In genomic region chr13:34851191-34851784, GRCm38 (mm10) we compare ENCODE assay signal across 28 mouse cellular contexts. TPM values are rescaled to one million over a fixed set of nuclear protein-coding genes. Genes with fewer than 3 reads are reported as not detected.
DNase-seq lines count a peak whose midpoint lies in the region; ATAC-seq and TF ChIP-seq lines count a peak whose summit lies in the region.
"Had no signal": no experiment of that assay in that cellular context is flagged by ENCODE, and none has a peak within 500 bp of the region (broad histone marks: within the 10 kb centered on the region; RNA-seq: fewer than 3 reads in every experiment).

No protein-coding gene starts in this region.

- 0 out of 2 replicates have a peak overlapping the region, but pooled peaks have one; percentile 15 for H3K27ac ChIP-seq in heart, embryonic 12.5 days (ENCODE audit: poor library complexity, severe bottlenecking)
- 0 out of 2 replicates have a peak overlapping the region, but pooled peaks have one; percentile 9 for H3K27ac ChIP-seq in midbrain, embryonic 10.5 days (replicated peaks)
- H3K27ac ChIP-seq in midbrain, embryonic 13.5 days = no peak overlapping the region
- H3K27ac ChIP-seq in ES-E14 (ENCODE audit: insufficient read depth, low read depth, low read length, poor library complexity, severe bottlenecking) = no peak overlapping the region
- H3K27ac ChIP-seq: embryonic facial prominence, embryonic 12.5 days; embryonic facial prominence, embryonic 15.5 days; gastrocnemius, adult 2 months; heart, embryonic 13.5 days; hindbrain, embryonic 10.5 days; hindbrain, embryonic 13.5 days; intestine, embryonic 15.5 days had no signal

- no peaks in the 10 kb centered on the region for H3K4me1 ChIP-seq in heart, embryonic 12.5 days (replicated peaks)
- H3K4me1 ChIP-seq in midbrain, embryonic 10.5 days = no peaks in the 10 kb centered on the region
- H3K4me1 ChIP-seq in midbrain, embryonic 13.5 days (replicated peaks) = no peaks in the 10 kb centered on the region
- H3K4me1 ChIP-seq in ES-E14 (ENCODE audit: control insufficient read depth in 2 of 2, insufficient read depth in 2 of 2, low read length in 2 of 2, poor library complexity in 1 of 2) = no peaks in the 10 kb centered on the region
- H3K4me1 ChIP-seq: embryonic facial prominence, embryonic 12.5 days; embryonic facial prominence, embryonic 15.5 days; heart, embryonic 13.5 days; hindbrain, embryonic 10.5 days; hindbrain, embryonic 13.5 days; intestine, embryonic 15.5 days had no signal

- H3K9ac ChIP-seq in heart, embryonic 12.5 days = no peak overlapping the region
- H3K9ac ChIP-seq in midbrain, embryonic 13.5 days (replicated peaks) = no peak overlapping the region
- H3K9ac ChIP-seq in ES-E14 (ENCODE audit: insufficient read depth, low read depth, low read length, poor library complexity, severe bottlenecking) = no peak overlapping the region
- H3K9ac ChIP-seq: embryonic facial prominence, embryonic 12.5 days; embryonic facial prominence, embryonic 15.5 days; forebrain, postnatal 0 days; heart, embryonic 13.5 days; hindbrain, embryonic 13.5 days; intestine, embryonic 15.5 days had no signal

- intact Hi-C loops in heart, postnatal 25 days (cut with DNase I) = loop anchor here (5.0 kb wide), 1 partner anchor 39 kb away; no protein-coding TSS in a partner anchor

- no peak overlapping the region for H3K4me2 ChIP-seq in heart, embryonic 12.5 days
- no peak overlapping the region for H3K4me2 ChIP-seq in midbrain, embryonic 13.5 days (replicated peaks)
- H3K4me2 ChIP-seq: embryonic facial prominence, embryonic 12.5 days; embryonic facial prominence, embryonic 15.5 days; heart, embryonic 13.5 days; hindbrain, embryonic 13.5 days; intestine, embryonic 15.5 days had no signal

- H3K4me3 ChIP-seq in heart, embryonic 12.5 days = no peak overlapping the region
- H3K4me3 ChIP-seq in midbrain, embryonic 10.5 days = no peak overlapping the region
- H3K4me3 ChIP-seq in midbrain, embryonic 13.5 days (replicated peaks) = no peak overlapping the region
- H3K4me3 ChIP-seq in ES-E14 (ENCODE audit: insufficient read depth in 1 of 2, low read depth in 1 of 2, low read length in 2 of 2, poor library complexity in 1 of 2, severe bottlenecking in 1 of 2) = no peak overlapping the region
- H3K4me3 ChIP-seq: embryonic facial prominence, embryonic 12.5 days; embryonic facial prominence, embryonic 15.5 days; gastrocnemius, adult 2 months; heart, embryonic 13.5 days; hindbrain, embryonic 10.5 days; hindbrain, embryonic 13.5 days; intestine, embryonic 15.5 days had no signal

- 73% methylated on average over 5 of the region's 5 CpGs for WGBS in heart, embryonic 12.5 days
- WGBS in midbrain, embryonic 10.5 days = 77% methylated on average over 5 of the region's 5 CpGs
- 70% methylated on average over 5 of the region's 5 CpGs for WGBS in midbrain, embryonic 13.5 days

- no peak for DNase-seq in heart, postnatal 25 days (ENCODE audit: low spot score)
- DNase-seq in midbrain, embryonic 10.5 days (ENCODE audit: low spot score) = no peak
- DNase-seq in ES-E14 (ENCODE audit: low read depth, low spot score) = no peak
- DNase-seq in brain, embryonic 14.5 days (ENCODE audit: low read depth) = peak; percentile 23
- DNase-seq in layer of hippocampus, adult 18-20 months (ENCODE audit: low spot score in 2 of 2) = no peak
- DNase-seq in kidney, adult 8-10 months = no peak
- DNase-seq: adrenal gland, postnatal 10 days; adrenal gland, postnatal 36 days; B cell, adult 2 months; cerebellum, adult 11 months; cerebellum, adult 2 months; cerebellum, adult 9-11 months; forebrain, postnatal 0 days; gastrocnemius, adult 2 months; gastrocnemius, postnatal 14 days; heart, adult 11 months; heart, postnatal 14 days; kidney, adult 11 months had no signal

- ATAC-seq in heart, embryonic 12.5 days (ENCODE audit: insufficient number of reproducible peaks, low FRiP score) = peak; percentile 78; the same call in 1 of the 2 replicates
- ATAC-seq in midbrain, embryonic 13.5 days = no peak
- ATAC-seq: forebrain, embryonic 14.5 days; forebrain, postnatal 0 days; hindbrain, embryonic 16.5 days; intestine, embryonic 15.5 days had no signal

- no peak for TF ChIP-seq CTCF in brain, embryonic 14.5 days (IDR thresholded peaks at IDR 0.05; ENCODE audit: borderline replicate concordance, extremely low read depth, insufficient read depth, insufficient read length)

- in situ Hi-C loops in ES-E14 (cut with MboI; ENCODE audit: low sequenced_read_pairs in 2 of 2, unreplicated experiment in 2 of 2) = no loop called here

- peaks cover 20% of the 10 kb centered on the region for H3K9me3 ChIP-seq in heart, embryonic 12.5 days (replicated peaks)
- H3K9me3 ChIP-seq in midbrain, embryonic 10.5 days (replicated peaks) = peaks cover 26% of the 10 kb centered on the region
- H3K9me3 ChIP-seq in midbrain, embryonic 13.5 days = peaks cover 26% of the 10 kb centered on the region; the same call in 1 of the 2 replicates
- no peaks in the 10 kb centered on the region for H3K9me3 ChIP-seq in ES-E14 (ENCODE audit: control insufficient read depth, insufficient read depth, low read depth, low read length)
- H3K9me3 ChIP-seq: intestine, embryonic 15.5 days had no signal

- no peaks in the 10 kb centered on the region for H3K27me3 ChIP-seq in heart, embryonic 12.5 days (replicated peaks)
- H3K27me3 ChIP-seq in midbrain, embryonic 10.5 days (ENCODE audit: low read depth, poor library complexity, severe bottlenecking) = no peaks in the 10 kb centered on the region
- H3K27me3 ChIP-seq in midbrain, embryonic 13.5 days = no peaks in the 10 kb centered on the region
- H3K27me3 ChIP-seq: embryonic facial prominence, embryonic 12.5 days; embryonic facial prominence, embryonic 15.5 days; heart, embryonic 13.5 days; hindbrain, embryonic 13.5 days; intestine, embryonic 15.5 days had no signal

- no peak for TF ChIP-seq POLR2A in brain, embryonic 14.5 days (IDR thresholded peaks at IDR 0.05; ENCODE audit: borderline replicate concordance, extremely low read depth, insufficient read depth, insufficient read length, poor library complexity, severe bottlenecking)

- H3K36me3 ChIP-seq in heart, embryonic 12.5 days = peaks cover 3% of the 10 kb centered on the region
- H3K36me3 ChIP-seq in midbrain, embryonic 10.5 days = no peaks in the 10 kb centered on the region
- H3K36me3 ChIP-seq in midbrain, embryonic 13.5 days = 0 out of 2 replicates have a peak, but pooled peaks cover 4% of the 10 kb centered on the region
- no peaks in the 10 kb centered on the region for H3K36me3 ChIP-seq in ES-E14 (ENCODE audit: control insufficient read depth, insufficient read depth, low read length, poor library complexity, severe bottlenecking)
- H3K36me3 ChIP-seq: embryonic facial prominence, embryonic 12.5 days; embryonic facial prominence, embryonic 15.5 days; hindbrain, embryonic 10.5 days; hindbrain, embryonic 13.5 days; intestine, embryonic 15.5 days had no signal

TF ChIP-seq in ES-E14, 5 proteins besides CTCF, POLR2A, EP300 and RAD21:
- TF ChIP-seq MAFK (IDR thresholded peaks at IDR 0.05; ENCODE audit: insufficient read depth, low read depth, low read length) (peak; percentile 95), ZNF384 (IDR thresholded peaks at IDR 0.05; ENCODE audit: low read depth, low read length) (0 out of 2 replicates have a peak, but pooled peaks have one; percentile 39), ZC3H11A (IDR thresholded peaks at IDR 0.05; ENCODE audit: borderline replicate concordance, low read depth, low read length) (no peak)
TF ChIP-seq in ES-E14: peak in this region for 2.

RNA-seq across cellular contexts. Expression of gene Prpf4b, which starts 23.8 kb away (rescaled TPM):
- 61.0 and 66.6 TPM in 2 replicates for polyA plus RNA-seq in heart, embryonic 12.5 days (2016; fragmentation: Nextera tagmentation; extraction: Ambion mirVana)
- total RNA-seq in heart, postnatal 25 days (2021) = 10 to 100 TPM; 31.1 to 36.0 TPM
- polyA plus RNA-seq in midbrain, embryonic 10.5 days (2016; fragmentation: Nextera tagmentation; extraction: Ambion mirVana) = 77.1 and 77.2 TPM in 2 replicates
- 80.2 and 80.9 TPM in 2 replicates for polyA plus RNA-seq in midbrain, embryonic 13.5 days (2015; fragmentation: Nextera tagmentation; extraction: Ambion mirVana)
- 74.5 and 85.3 TPM in 2 replicates for total RNA-seq in ES-E14 (2012; rRNA removed)
- 98.8 and 121 TPM in 2 replicates for polyA plus RNA-seq in brain, embryonic 14.5 days (2012; rRNA removed)
- 10 to 100 TPM; 86.1 to 90.0 TPM for total RNA-seq in layer of hippocampus, adult 18-20 months (2021)

Comparison
In these comparisons a context has a peak if more than half of its experiments do, and no peak if none do; other contexts are left out.
1. H3K27ac ChIP-seq: peak in heart, embryonic 12.5 days (single experiment) and midbrain, embryonic 10.5 days (single experiment); none in midbrain, embryonic 13.5 days (single experiment) and ES-E14 (single experiment).